Mouse (Mus musculus) forebrain, embryonic 11.5 days (tissue): ENCODE results near the gene 4930430F08Rik. TPM values are rescaled to one million over a fixed set of nuclear protein-coding genes. Genes with fewer than 3 reads are reported as not detected.
"Not testable (repeated sequence)": the region's sequence is repeated elsewhere in the genome, so short reads cannot be mapped to it uniquely, and the experiment has no call there.

ENCODE experiments used
- ATAC-seq: fragments of 200-750 bp; cut with Nextera tagmentation; replicated peaks from 2 replicates; pipeline ENCODE4 v1.8.0; 2017; ENCODE audit warnings: moderate TSS enrichment; ENCODE audit not compliant: low FRiP score
- DNase-seq: peaks from one replicate; pipeline ENCODE4 v3.0.0-alpha.2; 2017; ENCODE audit warnings: low spot score
- H3K27ac ChIP-seq: fragments of 300-500 bp; sonication (generic); 2 replicates; pipeline ENCODE4 v1.5.1; 2014; ENCODE audit warnings: low read depth, low read length
- H3K27me3 ChIP-seq: fragments of 300-500 bp; sonication (generic); 2 replicates; pipeline ENCODE4 v1.6.1; 2014; ENCODE audit warnings: mild to moderate bottlenecking, low read length, mixed read lengths; ENCODE audit not compliant: control insufficient read depth, insufficient read depth
- H3K36me3 ChIP-seq: fragments of 300-500 bp; sonication (generic); 2 replicates; pipeline ENCODE4 v1.6.1; 2014; ENCODE audit warnings: mild to moderate bottlenecking, low read length, moderate library complexity, mixed read lengths; ENCODE audit not compliant: control insufficient read depth, insufficient read depth
- H3K4me1 ChIP-seq: fragments of 300-500 bp; sonication (generic); replicated peaks from 2 replicates; pipeline ENCODE4 v1.6.1; 2014; ENCODE audit warnings: low read length, mixed read lengths; ENCODE audit not compliant: control insufficient read depth, insufficient read depth
- H3K4me2 ChIP-seq: fragments of 300-500 bp; sonication (generic); 2 replicates; pipeline ENCODE4 v1.6.1; 2014; ENCODE audit warnings: low read depth, mild to moderate bottlenecking, low read length, moderate library complexity, mixed read lengths; ENCODE audit not compliant: severe bottlenecking
- H3K4me3 ChIP-seq: fragments of 300-500 bp; sonication (generic); 2 replicates; pipeline ENCODE4 v1.5.1; 2014; ENCODE audit warnings: low read depth, low read length
- H3K9ac ChIP-seq: fragments of 300-500 bp; sonication (generic); 2 replicates; pipeline ENCODE4 v1.6.1; 2014; ENCODE audit warnings: low read length
- H3K9me3 ChIP-seq: fragments of 300-500 bp; sonication (generic); 2 replicates; pipeline ENCODE4 v1.6.1; 2016; ENCODE audit warnings: low read length, mixed read lengths; ENCODE audit not compliant: control insufficient read depth
- WGBS: fragments of 180-500 bp; shearing (Covaris S2); extraction: QIAGEN DNeasy Blood & Tissue Kit; methylation state at CpG from one replicate; pipeline ENCODE4 v1.1.7; 2014; 5-methylcytosine and 5-hydroxymethylcytosine counted together
- polyA plus RNA-seq: library from polyadenylated mRNA; unstranded; fragments of >200 nt; fragmentation: Nextera tagmentation; extraction: Ambion mirVana; gene quantifications from 2 replicates; pipeline ENCODE4 v1.2.1, GENCODE M21; 2014

4930430F08Rik gene
- polyA plus RNA-seq, 1 experiment from 2014 or later = 12.9 TPM

- H3K27ac ChIP-seq, H3K4me3 ChIP-seq, H3K9ac ChIP-seq, DNase-seq, H3K36me3 ChIP-seq, H3K4me1 ChIP-seq, H3K4me2 ChIP-seq, H3K27me3 ChIP-seq, ATAC-seq, H3K9me3 ChIP-seq: not testable (repeated sequence)
- WGBS = 88% methylated on average over 3 of the region's 3 CpGs
Observed at GRCm38 (mm10) chr10:100560194-100560883, 29.9 kb downstream of the 4930430F08Rik start.

- ATAC-seq = no peak
- no peak overlapping the region for H3K4me3 ChIP-seq
- no peak for DNase-seq
Observed at GRCm38 (mm10) chr10:100556566-100557175, 33.6 kb downstream of the 4930430F08Rik start.

GRCm38 (mm10) chr10:100524499-100525390 is 65.5 kb downstream of the 4930430F08Rik start:
- no peaks in the 10 kb centered on the region for H3K27me3 ChIP-seq
- H3K27ac ChIP-seq = no peak overlapping the region
- 91% methylated on average over 9 of the region's 9 CpGs for WGBS
- no peaks in the 10 kb centered on the region for H3K4me1 ChIP-seq
- H3K4me2 ChIP-seq = no peak overlapping the region
- H3K9me3 ChIP-seq = no peaks in the 10 kb centered on the region
- H3K9ac ChIP-seq = no peak overlapping the region
- H3K4me3 ChIP-seq = no peak overlapping the region
- peaks cover 2% of the 10 kb centered on the region; the same call in 1 of the 2 replicates for H3K36me3 ChIP-seq
- no peak for DNase-seq
- no peak for ATAC-seq

More at GRCm38 (mm10) chr10:100556566-100557175, 33.6 kb downstream of the 4930430F08Rik start:
- Histone ChIP-seq H3K36me3 (no peaks in the 10 kb centered on the region), H3K4me2 (no peak overlapping the region), H3K4me1 (no peaks in the 10 kb centered on the region), H3K27ac (no peak overlapping the region), H3K9me3 (no peaks in the 10 kb centered on the region), H3K27me3 (no peaks in the 10 kb centered on the region), H3K9ac (no peak overlapping the region)
- 92% methylated on average over 3 of the region's 3 CpGs for WGBS

GRCm38 (mm10) chr10:100522330-100522729 is 67.9 kb downstream of the 4930430F08Rik start:
- DNase-seq (no peak), ATAC-seq (no peak)
- H3K36me3 ChIP-seq = peaks cover 2% of the 10 kb centered on the region; the same call in 1 of the 2 replicates
- H3K27ac ChIP-seq = no peak overlapping the region
- no peaks in the 10 kb centered on the region for H3K27me3 ChIP-seq
- H3K9me3 ChIP-seq = no peaks in the 10 kb centered on the region
- H3K9ac ChIP-seq = no peak overlapping the region
- WGBS = 71% methylated on average over 9 of the region's 9 CpGs
- H3K4me3 ChIP-seq = no peak overlapping the region
- H3K4me1 ChIP-seq = no peaks in the 10 kb centered on the region
- no peak overlapping the region for H3K4me2 ChIP-seq

Other genes with a start within 250 kb of the 4930430F08Rik start
- gene Gm4302, start 249.6 kb downstream of the 4930430F08Rik start, polyA plus RNA-seq = not detected in 2 replicates
- not detected in 2 replicates for gene Gm4303, start 244.5 kb downstream of the 4930430F08Rik start, polyA plus RNA-seq
- not detected in 2 replicates for gene Gm4305, start 239.3 kb downstream of the 4930430F08Rik start, polyA plus RNA-seq
- not detected in 2 replicates for gene Gm4307, start 229.1 kb downstream of the 4930430F08Rik start, polyA plus RNA-seq
- not detected in 2 replicates for gene Gm4312, start 207.9 kb downstream of the 4930430F08Rik start, polyA plus RNA-seq
- gene Tmtc3, start 103.1 kb downstream of the 4930430F08Rik start, polyA plus RNA-seq = 23.2 and 27.9 TPM in 2 replicates
- gene Cep290, start 102.9 kb downstream of the 4930430F08Rik start, polyA plus RNA-seq = 7.2 and 9.0 TPM in 2 replicates
- gene 1700017N19Rik, start 61 bp upstream of the 4930430F08Rik start, polyA plus RNA-seq = not detected in 2 replicates